Mouse (Mus musculus) midbrain, embryonic 11.5 days (tissue): Measurements from ENCODE around the gene Hs2st1. TPM values are rescaled to one million over a fixed set of nuclear protein-coding genes. Genes with fewer than 3 reads are reported as not detected.

Experiments
- polyA plus RNA-seq: library from polyadenylated mRNA; unstranded; fragments of >200 nt; fragmentation: Nextera tagmentation; extraction: Ambion mirVana; gene quantifications from 2 replicates; pipeline ENCODE4 v1.2.1, GENCODE M21; 2014

The Hs2st1 gene
- polyA plus RNA-seq, 1 experiment from 2014 or later, result 16.5 TPM

Other genes with a start within 250 kb of the Hs2st1 start
- 414 and 426 TPM in 2 replicates for gene Selenof, start 123 bp upstream of the Hs2st1 start, polyA plus RNA-seq
- 91.4 and 92.2 TPM in 2 replicates for gene Sh3glb1, start 150.2 kb upstream of the Hs2st1 start, polyA plus RNA-seq
- 0.06 TPM in 1 of 2 replicates, not detected in the other for gene Clca3a1, start 190.8 kb upstream of the Hs2st1 start, polyA plus RNA-seq
- gene Clca3a2, start 249.3 kb upstream of the Hs2st1 start, polyA plus RNA-seq, result not detected in 2 replicates